Mouse (Mus musculus): ENCODE results near the gene Fam186b.
A peak's percentile ranks its signal among the peaks of the same experiment; 100 is the strongest.

Fam186b gene

GRCm38 (mm10) chr15:99295484-99295981 lies at the start of gene Fam186b:
TSS of gene Fam186b (minus strand) at chr15:99295888.
- no peak for DNase-seq (ENCODE audit: low read depth, low spot score)

DNA sequence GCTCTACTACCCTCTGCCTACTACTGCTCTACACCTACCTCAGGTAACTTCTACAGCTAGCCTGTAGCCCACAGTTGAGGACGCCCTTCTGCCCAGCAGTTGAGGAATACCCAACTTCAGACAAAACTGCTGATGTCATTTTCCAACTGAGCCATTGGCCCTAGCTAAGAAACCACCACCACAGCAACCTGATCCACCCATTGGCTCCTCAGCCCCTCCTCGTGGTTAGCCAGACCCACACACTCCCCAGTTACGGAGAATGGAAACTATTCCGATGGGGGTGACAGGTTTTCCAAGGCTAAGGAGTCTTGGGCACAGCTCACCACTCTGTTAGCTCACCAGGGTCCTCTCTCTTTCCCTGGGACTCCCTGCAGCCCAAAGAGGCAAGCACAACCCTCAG lies 49.3 kb upstream of the Fam186b start:
- no peak for DNase-seq (ENCODE audit: low read depth, low spot score)

DNA sequence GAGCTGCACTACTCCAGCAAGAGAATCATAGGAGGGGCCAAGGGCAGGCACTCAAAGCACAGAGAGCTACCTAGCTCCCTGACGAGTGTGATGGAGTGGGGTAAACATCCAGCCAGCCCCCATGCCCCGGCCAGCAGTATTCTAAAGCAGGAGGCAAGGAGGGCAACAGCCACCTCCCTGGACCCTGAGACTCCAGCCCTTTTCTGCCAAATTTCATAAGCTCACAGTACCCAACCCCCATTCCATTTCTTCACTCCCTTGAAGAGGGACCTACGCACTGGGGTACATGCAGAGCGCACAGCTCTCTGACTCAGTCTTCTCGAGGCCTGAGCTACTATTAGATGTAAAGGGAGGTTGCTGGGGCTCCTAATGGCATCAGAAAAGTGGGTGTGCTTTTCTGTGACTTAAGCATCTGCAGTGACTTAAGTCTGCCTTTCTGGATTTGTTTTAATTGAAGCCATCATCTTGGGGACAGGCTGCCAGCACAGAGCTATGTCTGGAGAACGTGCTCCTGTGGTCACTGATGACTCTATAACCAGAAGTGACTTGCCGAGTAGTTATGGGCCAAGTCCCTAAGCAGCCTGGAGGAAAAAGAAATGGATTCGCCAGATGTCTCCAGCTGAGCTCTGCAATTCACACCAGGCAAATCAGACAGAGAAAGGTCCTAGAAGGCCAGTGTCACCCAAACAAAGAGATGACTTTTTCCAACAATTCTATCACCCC lies 48.6 kb upstream of the Fam186b start:
- peak; percentile 78 for DNase-seq (ENCODE audit: low read depth, low spot score)

GRCm38 (mm10) chr15:99343414-99344147 lies 47.9 kb upstream of the Fam186b start:
- peak; percentile 93 for DNase-seq (ENCODE audit: low read depth, low spot score)

GRCm38 (mm10) chr15:99342194-99342981 lies 46.7 kb upstream of the Fam186b start:
- DNase-seq (ENCODE audit: low read depth, low spot score), result no peak

DNA sequence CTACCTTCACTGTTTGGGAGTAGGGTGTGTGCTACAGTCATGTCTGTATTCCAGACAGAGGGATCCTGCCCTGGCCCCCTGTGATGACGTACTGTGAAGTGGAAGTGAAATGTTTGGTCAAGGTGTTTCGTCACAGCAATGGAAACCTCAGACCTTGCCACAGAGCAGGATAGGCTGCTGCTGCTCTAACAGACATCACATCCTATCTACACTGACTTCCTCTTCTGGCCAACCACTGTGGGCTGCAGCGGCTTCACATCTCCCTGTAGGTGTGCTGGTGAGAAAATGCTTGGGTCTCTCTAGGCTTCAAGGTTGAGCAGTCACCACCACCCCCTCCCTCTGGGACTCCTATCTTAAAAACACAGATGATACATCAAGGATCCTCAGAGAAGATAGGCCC lies 45.4 kb upstream of the Fam186b start:
- no peak for DNase-seq (ENCODE audit: low read depth, low spot score)

- no peak for DNase-seq (ENCODE audit: low read depth, low spot score)
Observed at GRCm38 (mm10) chr15:99339669-99340068, 44.0 kb upstream of the Fam186b start.

DNA sequence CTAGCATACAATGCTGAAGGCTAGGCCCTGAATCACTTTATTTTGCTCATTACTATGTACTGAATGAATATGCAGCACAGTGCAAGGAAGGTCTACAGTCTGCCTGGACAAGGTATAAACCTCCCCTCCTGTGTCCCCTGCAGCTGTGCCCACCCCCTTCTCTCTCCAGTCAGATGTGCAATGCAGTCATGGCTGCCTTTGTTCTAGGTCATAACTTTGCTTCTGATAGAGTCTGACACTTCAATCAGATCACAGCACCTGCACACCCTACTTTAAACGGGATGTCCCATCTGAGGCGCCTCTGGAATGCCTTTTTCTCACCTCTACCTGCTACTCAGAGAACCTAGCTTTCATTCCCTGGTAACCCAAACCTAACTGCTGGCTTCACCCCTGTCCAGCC lies 43.2 kb upstream of the Fam186b start:
- DNase-seq (ENCODE audit: low read depth, low spot score), result no peak

- no peak for DNase-seq (ENCODE audit: low read depth, low spot score)
Observed at GRCm38 (mm10) chr15:99335801-99336320, 40.2 kb upstream of the Fam186b start.

DNA sequence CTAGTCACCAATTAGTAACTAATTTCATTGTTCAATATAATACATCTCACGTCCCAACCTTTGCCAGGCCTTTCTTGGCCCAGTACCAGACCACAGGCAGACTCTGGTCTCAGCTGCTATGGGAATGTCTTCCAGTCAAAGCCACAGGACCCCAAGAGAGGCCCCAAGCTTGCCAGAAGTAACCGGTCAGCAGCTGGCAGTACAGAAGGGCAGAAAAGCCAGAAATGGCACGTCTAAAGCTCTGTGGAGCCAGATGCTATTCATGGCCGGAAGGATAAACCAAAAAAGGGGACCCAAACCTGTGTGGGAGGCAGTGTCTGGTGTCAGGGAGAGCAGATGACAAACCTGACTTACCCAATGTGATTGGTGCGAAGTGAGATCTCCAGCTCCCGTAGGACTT lies 38.8 kb upstream of the Fam186b start:
- no peak for DNase-seq (ENCODE audit: low read depth, low spot score)

- DNase-seq (ENCODE audit: low read depth, low spot score), result no peak
Observed at GRCm38 (mm10) chr15:99333676-99334065, 38.0 kb upstream of the Fam186b start.

GRCm38 (mm10) chr15:99332921-99333675 lies 37.4 kb upstream of the Fam186b start:
- DNase-seq (ENCODE audit: low read depth, low spot score), result peak; percentile 73

- no peak for DNase-seq (ENCODE audit: low read depth, low spot score)
Observed at GRCm38 (mm10) chr15:99332111-99332510, 36.4 kb upstream of the Fam186b start.

DNA sequence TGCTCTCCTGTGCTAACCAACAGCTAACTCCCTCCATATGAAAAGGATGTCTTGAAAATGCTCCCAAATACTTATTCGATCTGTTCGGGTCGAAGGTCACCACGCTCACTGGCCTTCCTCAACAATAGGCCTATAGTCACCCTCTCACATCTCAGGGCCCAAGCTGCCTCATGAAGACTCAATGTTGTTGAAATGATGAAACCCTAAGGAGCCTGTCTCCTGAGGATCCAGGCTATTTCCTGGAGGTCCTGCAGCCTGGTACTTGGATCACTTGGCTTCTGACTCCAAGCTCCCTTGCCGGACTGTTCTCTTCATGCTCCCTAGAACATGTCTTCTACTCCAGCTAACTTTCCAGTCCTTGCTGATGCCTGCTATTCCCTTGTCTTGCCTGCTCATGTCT lies 35.7 kb upstream of the Fam186b start:
- DNase-seq (ENCODE audit: low read depth, low spot score), result no peak

DNA sequence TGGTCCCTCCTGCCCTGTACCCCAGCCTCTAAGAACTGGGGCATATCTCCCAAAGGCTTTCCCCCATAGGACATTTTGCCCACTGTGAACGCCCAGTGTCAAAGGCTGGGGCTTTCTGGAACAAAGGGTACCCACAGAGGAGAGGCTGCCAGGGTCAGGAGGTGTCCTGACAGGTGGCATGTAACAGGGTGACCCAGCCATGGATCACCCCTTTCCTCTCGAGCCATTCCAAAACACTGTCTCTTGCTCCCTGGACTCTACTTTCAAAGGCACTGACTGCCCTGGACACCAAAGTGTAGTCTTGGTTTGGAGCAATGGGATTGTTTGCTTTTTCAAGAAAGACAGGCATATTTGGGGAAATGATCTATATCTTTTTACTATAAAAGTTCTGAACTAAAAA lies 34.6 kb upstream of the Fam186b start:
- DNase-seq (ENCODE audit: low read depth, low spot score), result no peak

- DNase-seq (ENCODE audit: low read depth, low spot score), result no peak
Observed at GRCm38 (mm10) chr15:99328011-99328410, 32.3 kb upstream of the Fam186b start.

DNA sequence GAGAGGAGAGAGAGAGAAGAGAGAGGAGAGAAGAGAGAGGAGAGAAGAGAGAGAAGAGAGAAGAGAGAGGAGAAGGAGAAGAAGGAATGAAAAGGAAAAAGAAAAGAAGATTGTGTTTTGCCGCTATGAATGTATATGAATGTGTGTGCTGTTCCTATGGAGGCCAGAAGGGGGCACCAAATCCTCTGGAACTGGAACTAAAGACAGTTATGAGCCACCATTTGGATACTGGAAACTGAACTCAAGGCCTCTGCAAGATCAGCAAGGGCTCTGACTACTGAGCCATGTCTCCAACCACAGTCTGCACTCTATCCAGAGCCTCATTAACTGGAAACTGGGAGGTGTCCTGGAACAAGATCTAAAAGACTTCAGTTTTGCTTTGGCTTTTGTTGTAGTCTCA lies 31.3 kb upstream of the Fam186b start:
- DNase-seq (ENCODE audit: low read depth, low spot score), result no peak

DNA sequence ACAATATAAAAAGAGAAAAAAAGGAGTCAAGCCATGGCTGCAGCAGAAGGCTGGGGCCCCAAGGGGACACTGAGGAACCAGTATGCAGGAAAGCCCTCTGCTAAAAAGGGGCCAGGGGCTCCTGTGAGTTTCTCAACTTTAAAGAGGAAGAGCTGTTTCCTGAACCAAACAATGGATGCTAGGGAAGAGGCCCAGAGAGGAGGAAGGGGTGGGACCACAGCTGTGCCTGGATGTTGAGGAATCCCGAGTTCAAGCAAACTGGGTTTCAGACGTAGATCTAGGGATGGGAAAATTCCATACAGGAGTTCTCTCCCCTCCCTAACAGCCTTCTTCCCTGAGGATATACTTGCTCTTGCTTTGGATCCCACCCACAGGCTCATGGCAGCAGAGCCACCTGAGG lies 30.7 kb upstream of the Fam186b start:
- no peak for DNase-seq (ENCODE audit: low read depth, low spot score)

DNA sequence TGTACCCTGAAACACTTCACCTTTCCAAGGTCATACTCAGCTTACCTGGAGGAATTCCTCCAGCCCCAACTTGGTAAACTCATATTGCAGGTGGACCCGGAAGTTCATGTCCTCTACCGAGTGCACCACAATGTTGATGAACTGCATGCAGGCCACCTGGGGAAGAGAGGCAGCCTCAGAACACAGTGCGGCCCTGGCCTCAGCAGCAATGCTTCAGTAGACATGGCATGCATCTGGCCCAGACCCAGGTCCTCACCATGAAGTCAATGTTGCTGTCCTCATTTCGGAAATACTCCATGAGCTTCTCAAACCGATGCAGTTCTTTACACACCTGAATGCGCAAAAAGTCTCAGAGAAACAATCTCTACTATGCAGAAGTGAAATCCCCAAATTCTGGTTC lies 29.9 kb upstream of the Fam186b start:
- no peak for DNase-seq (ENCODE audit: low read depth, low spot score)

- no peak for DNase-seq (ENCODE audit: low read depth, low spot score)
Observed at GRCm38 (mm10) chr15:99324151-99324550, 28.5 kb upstream of the Fam186b start.

- no peak for DNase-seq (ENCODE audit: low read depth, low spot score)
Observed at GRCm38 (mm10) chr15:99320978-99321377, 25.3 kb upstream of the Fam186b start.

All from brain, adult 2 months (tissue).